Mouse (Mus musculus) layer of hippocampus, adult 9-10 months (tissue): ENCODE results near the gene Ccdc15.
"Not testable (repeated sequence)": the region's sequence is repeated elsewhere in the genome, so short reads cannot be mapped to it uniquely, and the experiment has no call there.

Experiments used
- DNase-seq: peaks from one replicate; pipeline ENCODE4 v3.0.0; 2022; ENCODE audit warnings: low spot score

The Ccdc15 gene

GRCm38 (mm10) chr9:37351266-37351665, 3.0 kb upstream of the Ccdc15 start:
- DNase-seq = no peak

GRCm38 (mm10) chr9:37349050-37349449, 818 bp upstream of the Ccdc15 start:
- no peak for DNase-seq

GRCm38 (mm10) chr9:37347184-37347987, 846 bp downstream of the Ccdc15 start:
- DNase-seq = no peak

GRCm38 (mm10) chr9:37345406-37345805, 2.8 kb downstream of the Ccdc15 start:
- no peak for DNase-seq

- DNase-seq = no peak
Observed at GRCm38 (mm10) chr9:37329456-37329855, 18.8 kb downstream of the Ccdc15 start.

GRCm38 (mm10) chr9:37301720-37302119, 46.5 kb downstream of the Ccdc15 start:
- no peak for DNase-seq

- DNase-seq = not testable (repeated sequence)
Observed at GRCm38 (mm10) chr9:37300501-37300900, 47.7 kb downstream of the Ccdc15 start.

- no peak for DNase-seq
Observed at GRCm38 (mm10) chr9:37295586-37295985, 52.6 kb downstream of the Ccdc15 start.

- no peak for DNase-seq
Observed at GRCm38 (mm10) chr9:37266622-37267021, 81.6 kb downstream of the Ccdc15 start.

GRCm38 (mm10) chr9:37255889-37256225, 92.4 kb downstream of the Ccdc15 start:
- DNase-seq = peak; percentile 15

GRCm38 (mm10) chr9:37255149-37255888, 92.9 kb downstream of the Ccdc15 start, which contains the start of gene Slc37a2:
TSS of gene Slc37a2 (minus strand) at chr9:37255738.
- DNase-seq = peak; percentile 71

GRCm38 (mm10) chr9:37254531-37255110, 93.6 kb downstream of the Ccdc15 start:
- no peak for DNase-seq

GRCm38 (mm10) chr9:37250631-37251030, 97.6 kb downstream of the Ccdc15 start:
- no peak for DNase-seq

- DNase-seq = no peak
Observed at GRCm38 (mm10) chr9:37249976-37250375, 98.3 kb downstream of the Ccdc15 start.

GRCm38 (mm10) chr9:37248381-37248906, 99.8 kb downstream of the Ccdc15 start:
- no peak for DNase-seq

- peak; percentile 59 for DNase-seq
Observed at GRCm38 (mm10) chr9:37247429-37247828, 100.8 kb downstream of the Ccdc15 start.

GRCm38 (mm10) chr9:37245810-37246209, 102.4 kb downstream of the Ccdc15 start:
- no peak for DNase-seq

- no peak for DNase-seq
Observed at GRCm38 (mm10) chr9:37245404-37245803, 102.8 kb downstream of the Ccdc15 start.

GRCm38 (mm10) chr9:37244600-37244999, 103.6 kb downstream of the Ccdc15 start:
- no peak for DNase-seq

- no peak for DNase-seq
Observed at GRCm38 (mm10) chr9:37242764-37243163, 105.5 kb downstream of the Ccdc15 start.

GRCm38 (mm10) chr9:37235951-37236737, 112.1 kb downstream of the Ccdc15 start:
- no peak for DNase-seq
